Mouse (Mus musculus) small intestine, adult 2 months (tissue): ENCODE results near the gene F5.

Experiments used
- CTCF ChIP-seq: fragments of 200-500 bp; IDR thresholded peaks from 2 replicates; pipeline ENCODE4 v1.5.1; 2012; ENCODE audit warnings: low read depth, mild to moderate bottlenecking, control low read depth, inconsistent platforms, low read length, moderate library complexity, mixed read lengths; ENCODE audit not compliant: insufficient replicate concordance, insufficient read length; ENCODE audit errors: extremely low read depth
- POLR2A ChIP-seq: fragments of 200-500 bp; IDR thresholded peaks from 2 replicates; pipeline ENCODE4 v1.6.1; 2012; ENCODE audit warnings: low read depth, mild to moderate bottlenecking, control low read depth, inconsistent platforms, low read length, moderate library complexity

GRCm38 (mm10) chr1:164252551-164252950 is 100.9 kb downstream of the F5 start:
- TF ChIP-seq CTCF (no peak), POLR2A (no peak)
